Mouse (Mus musculus) small intestine, adult 2 months (tissue): ENCODE results near the gene Ccdc63. TPM values are rescaled to one million over a fixed set of nuclear protein-coding genes. Genes with fewer than 3 reads are reported as not detected.
A peak's percentile ranks its signal among the peaks of the same experiment; 100 is the strongest.

ENCODE experiments used
- H3K27ac ChIP-seq: fragments of 200-500 bp; 2 replicates; pipeline ENCODE4 v1.5.1; 2012; ENCODE audit warnings: low read depth, low read length, control low read depth, inconsistent platforms; ENCODE audit not compliant: insufficient read depth
- H3K27me3 ChIP-seq: fragments of 200-500 bp; 2 replicates; pipeline ENCODE4 v1.6.1; 2012; ENCODE audit warnings: mild to moderate bottlenecking, moderate library complexity, low read length, inconsistent platforms; ENCODE audit not compliant: control insufficient read depth, insufficient read depth
- H3K36me3 ChIP-seq: fragments of 200-500 bp; 2 replicates; pipeline ENCODE4 v1.6.1; 2012; ENCODE audit warnings: mild to moderate bottlenecking, low read length, control low read depth, inconsistent platforms; ENCODE audit not compliant: control insufficient read depth, insufficient read depth
- H3K4me1 ChIP-seq: fragments of 200-500 bp; 2 replicates; pipeline ENCODE4 v1.6.1; 2012; ENCODE audit warnings: low read length, inconsistent platforms, mixed read lengths; ENCODE audit not compliant: control insufficient read depth, insufficient read depth, insufficient read length
- H3K4me3 ChIP-seq: fragments of 200-500 bp; 2 replicates; pipeline ENCODE4 v1.5.1; 2012; ENCODE audit warnings: low read depth, mild to moderate bottlenecking, control low read depth, inconsistent platforms, low read length, moderate library complexity
- CTCF ChIP-seq: fragments of 200-500 bp; IDR thresholded peaks from 2 replicates; pipeline ENCODE4 v1.5.1; 2012; ENCODE audit warnings: low read depth, mild to moderate bottlenecking, control low read depth, inconsistent platforms, low read length, moderate library complexity, mixed read lengths; ENCODE audit not compliant: insufficient replicate concordance, insufficient read length; ENCODE audit errors: extremely low read depth
- POLR2A ChIP-seq: fragments of 200-500 bp; IDR thresholded peaks from 2 replicates; pipeline ENCODE4 v1.6.1; 2012; ENCODE audit warnings: low read depth, mild to moderate bottlenecking, control low read depth, inconsistent platforms, low read length, moderate library complexity
- whole genome bisulfite sequencing: fragments of 180-500 bp; shearing (Covaris S2); methylation state at CpG from one replicate; pipeline ENCODE4 v1.1.7; 2018; 5-methylcytosine and 5-hydroxymethylcytosine counted together
- polyA plus RNA-seq: library from polyadenylated mRNA; depleted of rRNA; stranded (reverse); fragments of >200 nt; gene quantifications from 2 replicates; pipeline ENCODE4 v1.2.3, GENCODE M21; 2012

Gene Ccdc63
- polyA plus RNA-seq, 1 experiment: 0.10 TPM

- WGBS: 86% methylated on average over 14 of the region's 14 CpGs
- no peak overlapping the region for H3K4me3 ChIP-seq
- no peak for TF ChIP-seq POLR2A
- no peak for TF ChIP-seq CTCF
- no peaks in the 10 kb centered on the region for H3K4me1 ChIP-seq
- H3K36me3 ChIP-seq: no peaks in the 10 kb centered on the region
- H3K27me3 ChIP-seq: no peaks in the 10 kb centered on the region; the same call in 1 of the 2 replicates
- H3K27ac ChIP-seq: no peak overlapping the region
These were observed 46.9 kb downstream of the Ccdc63 start for GRCm38 (mm10) chr5:122093734-122094133.

- TF ChIP-seq CTCF (no peak), POLR2A (no peak)
- Histone ChIP-seq H3K27ac (no peak overlapping the region), H3K27me3 (no peaks in the 10 kb centered on the region; the same call in 1 of the 2 replicates), H3K36me3 (no peaks in the 10 kb centered on the region), H3K4me1 (no peaks in the 10 kb centered on the region), H3K4me3 (no peak overlapping the region)
- 82% methylated on average over 11 of the region's 11 CpGs for WGBS
These were observed 47.8 kb downstream of the Ccdc63 start for GRCm38 (mm10) chr5:122092794-122093193.

GRCm38 (mm10) chr5:122091070-122091469 lies 49.6 kb downstream of the Ccdc63 start:
- TF ChIP-seq CTCF: peak; percentile 73
- no peak for TF ChIP-seq POLR2A
- H3K27ac ChIP-seq: no peak overlapping the region

GRCm38 (mm10) chr5:122089664-122090063 lies 51.0 kb downstream of the Ccdc63 start:
- no peak for TF ChIP-seq CTCF
- TF ChIP-seq POLR2A: no peak
- Histone ChIP-seq H3K27ac (no peak overlapping the region), H3K27me3 (no peaks in the 10 kb centered on the region), H3K4me3 (no peak overlapping the region), H3K36me3 (no peaks in the 10 kb centered on the region), H3K4me1 (no peaks in the 10 kb centered on the region; the same call in 1 of the 2 replicates)
- 80% methylated on average over 8 of the region's 8 CpGs for WGBS

More at GRCm38 (mm10) chr5:122091070-122091469, 49.6 kb downstream of the Ccdc63 start:
- 16% methylated on average over 15 of the region's 15 CpGs for WGBS
- Histone ChIP-seq H3K36me3 (no peaks in the 10 kb centered on the region), H3K27me3 (no peaks in the 10 kb centered on the region; the same call in 1 of the 2 replicates), H3K4me1 (no peaks in the 10 kb centered on the region), H3K4me3 (no peak overlapping the region)

- H3K36me3 ChIP-seq: no peaks in the 10 kb centered on the region
- no peak overlapping the region for H3K4me3 ChIP-seq
- no peaks in the 10 kb centered on the region for H3K27me3 ChIP-seq
- TF ChIP-seq CTCF (peak; percentile 91), POLR2A (no peak)
- WGBS: 2% methylated on average over 5 of the region's 5 CpGs
- no peaks in the 10 kb centered on the region; the same call in 1 of the 2 replicates for H3K4me1 ChIP-seq
- H3K27ac ChIP-seq: no peak overlapping the region
These were observed 51.7 kb downstream of the Ccdc63 start for GRCm38 (mm10) chr5:122088917-122089316.

GRCm38 (mm10) chr5:122086121-122086520 lies 54.5 kb downstream of the Ccdc63 start:
- no peaks in the 10 kb centered on the region; the same call in 1 of the 2 replicates for H3K4me1 ChIP-seq
- H3K4me3 ChIP-seq: no peak overlapping the region
- H3K36me3 ChIP-seq: no peaks in the 10 kb centered on the region
- TF ChIP-seq POLR2A: no peak
- no peak for TF ChIP-seq CTCF
- no peaks in the 10 kb centered on the region for H3K27me3 ChIP-seq
- 63% methylated on average over 3 of the region's 3 CpGs for WGBS
- H3K27ac ChIP-seq: no peak overlapping the region

GRCm38 (mm10) chr5:122085291-122085690 lies 55.3 kb downstream of the Ccdc63 start:
- 66% methylated on average over 7 of the region's 7 CpGs for WGBS
- no peaks in the 10 kb centered on the region; the same call in 1 of the 2 replicates for H3K4me1 ChIP-seq
- H3K27me3 ChIP-seq: no peaks in the 10 kb centered on the region
- TF ChIP-seq CTCF (no peak), POLR2A (no peak)
- no peak overlapping the region for H3K27ac ChIP-seq
- no peak overlapping the region for H3K4me3 ChIP-seq
- no peaks in the 10 kb centered on the region for H3K36me3 ChIP-seq
